Mouse (Mus musculus): ENCODE results near the gene Pcgf5. TPM values are rescaled to one million over a fixed set of nuclear protein-coding genes. Genes with fewer than 3 reads are reported as not detected.

Pcgf5 gene
- total RNA-seq, 2 experiments from 2014 or later = 41.2 to 41.5 TPM

- DNase-seq (ENCODE audit: low spot score) = peak; percentile 27
These were observed 129.6 kb downstream of the Pcgf5 start for GRCm38 (mm10) chr19:36477684-36478083.

GRCm38 (mm10) chr19:36490911-36491310, 142.8 kb downstream of the Pcgf5 start:
- DNase-seq (ENCODE audit: low spot score) = no peak

GRCm38 (mm10) chr19:36495555-36495954, 147.4 kb downstream of the Pcgf5 start:
- DNase-seq (ENCODE audit: low spot score) = no peak

DNA sequence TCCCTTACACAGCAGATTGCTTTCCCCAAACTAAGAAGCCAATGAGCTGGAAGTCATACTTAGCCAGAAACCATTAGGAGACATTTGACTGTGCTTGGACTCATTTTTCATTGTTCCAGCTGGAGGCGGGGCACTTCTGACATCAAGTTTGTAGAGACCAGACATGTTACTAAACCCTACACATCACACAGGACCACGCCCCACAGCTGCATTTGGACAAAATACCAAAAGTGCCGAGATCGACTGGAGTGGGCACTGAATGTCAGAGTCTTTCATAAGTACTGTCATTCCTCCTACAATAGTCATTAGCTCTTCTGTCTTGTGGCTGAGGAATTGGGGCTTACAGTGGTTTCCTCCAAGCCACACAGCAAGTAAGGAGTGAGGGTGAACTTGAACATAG, 148.4 kb downstream of the Pcgf5 start:
- DNase-seq (ENCODE audit: low spot score) = no peak

- DNase-seq (ENCODE audit: low spot score) = peak; percentile 21
These were observed 149.0 kb downstream of the Pcgf5 start for GRCm38 (mm10) chr19:36497067-36497466.

- no peak for DNase-seq (ENCODE audit: low spot score)
These were observed 149.6 kb downstream of the Pcgf5 start for GRCm38 (mm10) chr19:36497744-36498143.

DNA sequence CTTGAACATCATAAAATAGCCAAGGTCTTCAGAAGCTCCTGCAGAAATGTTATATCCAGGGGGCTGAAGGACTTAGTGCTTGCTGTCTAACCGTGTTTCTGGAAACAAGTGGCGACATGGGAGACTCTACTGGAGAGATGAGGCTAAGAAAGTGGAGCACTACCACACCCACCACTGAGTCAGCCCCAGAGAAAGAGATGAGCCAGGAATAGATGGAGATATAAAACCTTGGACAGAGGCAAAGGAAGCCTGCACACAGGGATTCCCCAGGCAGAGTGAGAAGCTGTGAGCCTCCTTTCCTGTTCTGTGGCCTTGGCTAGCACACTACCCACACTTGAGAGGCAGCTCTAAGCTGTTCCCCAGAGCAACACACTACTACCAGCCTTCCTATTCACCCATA, 156.6 kb downstream of the Pcgf5 start:
- no peak for DNase-seq (ENCODE audit: low spot score)

Other genes with a start within 250 kb of the Pcgf5 start
- gene Ankrd1, start 228.2 kb upstream of the Pcgf5 start, total RNA-seq (2021) = 10 to 100 TPM in 1 of 2 experiments, 1 to 10 TPM in 1; 1.8 to 31.5 TPM
- 1 to 10 TPM; 5.4 to 6.4 TPM for gene Hectd2, start 206.3 kb downstream of the Pcgf5 start, total RNA-seq (2021)